Mouse (Mus musculus): ENCODE results near the gene Ice1. TPM values are rescaled to one million over a fixed set of nuclear protein-coding genes. Genes with fewer than 3 reads are reported as not detected.

Ice1 gene
- polyA plus RNA-seq, 1 experiment = 82.5 TPM

- H3K4me3 ChIP-seq (replicated peaks; ENCODE audit: insufficient read depth, low read depth, low read length) = no peak overlapping the region
- H3K27me3 ChIP-seq (ENCODE audit: control insufficient read depth, insufficient read depth, low read length) = no peaks in the 10 kb centered on the region
- DNase-seq = no peak
- WGBS = 96% methylated on average over 3 of the region's 3 CpGs
- TF ChIP-seq POLR2A (IDR thresholded peaks at IDR 0.05; ENCODE audit: borderline replicate concordance, insufficient read depth, low read length) = no peak
- no peak for TF ChIP-seq CTCF (IDR thresholded peaks at IDR 0.05; ENCODE audit: borderline replicate concordance, insufficient read depth, low read depth, low read length)
- no peaks in the 10 kb centered on the region for H3K4me1 ChIP-seq (ENCODE audit: control insufficient read depth, insufficient read depth, low read length)
- no peak overlapping the region for H3K27ac ChIP-seq (ENCODE audit: insufficient read depth, low read length)
Measured at GRCm38 (mm10) chr13:70596901-70597300, 40.5 kb downstream of the Ice1 start.

DNA sequence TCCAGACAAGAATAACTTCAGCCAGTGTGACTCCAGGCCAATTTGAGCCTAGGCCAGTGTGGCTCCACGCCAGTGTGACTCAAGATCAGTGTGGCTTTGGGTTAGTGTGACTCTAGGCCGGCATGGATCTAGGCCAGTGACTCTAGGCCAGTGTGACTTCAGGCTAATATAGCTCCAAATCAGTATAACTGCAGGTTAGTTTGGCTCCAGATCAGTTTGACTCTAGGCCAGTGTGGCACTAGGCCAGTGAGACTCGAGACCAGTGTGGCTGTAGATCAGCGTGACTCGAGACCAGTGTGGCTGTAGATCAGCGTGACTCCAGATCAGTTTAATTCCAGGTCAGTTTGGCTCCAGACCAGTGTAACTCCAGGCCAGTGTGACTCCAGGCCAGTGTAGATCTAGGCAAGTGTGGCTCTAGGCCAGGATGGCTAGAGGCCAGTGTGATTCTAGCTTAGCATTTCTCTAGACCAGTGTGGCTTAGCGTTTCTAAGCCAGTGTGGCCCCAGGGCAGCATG is 47.1 kb downstream of the Ice1 start:
- TF ChIP-seq CTCF (IDR thresholded peaks at IDR 0.05; ENCODE audit: borderline replicate concordance, insufficient read depth, low read depth, low read length) (no peak), POLR2A (IDR thresholded peaks at IDR 0.05; ENCODE audit: borderline replicate concordance, insufficient read depth, low read length) (no peak)
- no peak overlapping the region for H3K4me3 ChIP-seq (replicated peaks; ENCODE audit: insufficient read depth, low read depth, low read length)
- H3K4me1 ChIP-seq (ENCODE audit: control insufficient read depth, insufficient read depth, low read length) = 0 out of 2 replicates have a peak, but pooled peaks cover 4% of the 10 kb centered on the region
- H3K27me3 ChIP-seq (ENCODE audit: control insufficient read depth, insufficient read depth, low read length) = no peaks in the 10 kb centered on the region
- WGBS = 6% methylated on average over 7 of the region's 7 CpGs
- DNase-seq = peak; percentile 83 to 90
- no peak overlapping the region for H3K27ac ChIP-seq (ENCODE audit: insufficient read depth, low read length)

DNA sequence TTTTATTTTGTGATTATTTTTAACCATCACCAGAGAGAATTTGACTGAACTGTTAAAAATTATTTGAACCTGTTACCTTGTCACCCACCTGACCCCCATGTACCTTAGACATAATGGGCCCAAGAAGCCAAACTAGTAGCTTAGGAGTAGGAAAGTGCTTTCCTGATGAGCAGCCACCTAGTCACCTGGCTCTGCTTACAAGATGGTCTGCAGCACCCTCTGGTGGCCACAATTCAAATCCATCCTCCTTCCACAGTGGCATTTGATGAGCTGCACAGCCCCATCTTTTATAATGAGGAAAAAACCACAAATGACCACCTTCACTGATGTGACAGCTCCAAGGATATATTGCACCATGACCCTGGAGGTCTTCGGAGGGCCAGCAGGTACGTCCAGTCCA is 50.5 kb downstream of the Ice1 start:
- TF ChIP-seq CTCF (IDR thresholded peaks at IDR 0.05; ENCODE audit: borderline replicate concordance, insufficient read depth, low read depth, low read length) = peak; percentile 72
- no peak for TF ChIP-seq POLR2A (IDR thresholded peaks at IDR 0.05; ENCODE audit: borderline replicate concordance, insufficient read depth, low read length)
- H3K27ac ChIP-seq (ENCODE audit: insufficient read depth, low read length) = no peak overlapping the region
- H3K27me3 ChIP-seq (ENCODE audit: control insufficient read depth, insufficient read depth, low read length) = no peaks in the 10 kb centered on the region
- DNase-seq = peak; percentile 45 to 62
- H3K4me3 ChIP-seq (replicated peaks; ENCODE audit: insufficient read depth, low read depth, low read length) = no peak overlapping the region
- H3K4me1 ChIP-seq (ENCODE audit: control insufficient read depth, insufficient read depth, low read length) = 0 out of 2 replicates have a peak, but pooled peaks cover 4% of the 10 kb centered on the region
- WGBS = 84% methylated on average over 2 of the region's 2 CpGs

GRCm38 (mm10) chr13:70582517-70582916 is 54.9 kb downstream of the Ice1 start:
- WGBS = 37% methylated on average over 2 of the region's 2 CpGs
- DNase-seq = peak in 1 of 2 experiments; percentile 34

DNA sequence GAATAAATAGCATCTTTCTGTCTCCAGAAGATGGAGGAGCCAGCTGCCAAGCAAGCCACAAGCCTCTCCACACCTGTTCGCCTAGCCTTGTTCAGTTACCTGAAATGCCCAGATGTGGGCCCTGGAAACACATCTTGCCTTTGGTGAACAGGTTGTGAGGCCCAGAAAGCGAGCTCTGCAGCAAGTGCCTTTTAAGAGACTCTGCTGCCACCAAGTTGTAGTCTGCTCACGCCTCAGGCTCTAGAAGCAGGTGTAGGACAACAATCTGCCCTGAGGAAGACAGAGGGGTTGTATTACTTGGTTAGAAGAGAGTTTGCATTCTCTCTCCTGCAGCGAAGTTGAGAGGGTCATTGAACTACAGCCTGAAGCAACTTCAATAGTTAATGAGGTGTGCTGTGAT is 55.9 kb downstream of the Ice1 start:
- Histone ChIP-seq H3K4me1 (ENCODE audit: control insufficient read depth, insufficient read depth, low read length) (no peaks in the 10 kb centered on the region), H3K27me3 (ENCODE audit: control insufficient read depth, insufficient read depth, low read length) (no peaks in the 10 kb centered on the region), H3K27ac (ENCODE audit: insufficient read depth, low read length) (no peak overlapping the region), H3K4me3 (replicated peaks; ENCODE audit: insufficient read depth, low read depth, low read length) (no peak overlapping the region)
- no peak for DNase-seq
- 93% methylated on average over 4 of the region's 4 CpGs for WGBS
- TF ChIP-seq POLR2A (IDR thresholded peaks at IDR 0.05; ENCODE audit: borderline replicate concordance, insufficient read depth, low read length) (no peak), CTCF (IDR thresholded peaks at IDR 0.05; ENCODE audit: borderline replicate concordance, insufficient read depth, low read depth, low read length) (no peak)

More at GRCm38 (mm10) chr13:70582517-70582916, 54.9 kb downstream of the Ice1 start:
- H3K4me1 ChIP-seq (ENCODE audit: control insufficient read depth, insufficient read depth, low read length) = no peaks in the 10 kb centered on the region
- no peak overlapping the region for H3K4me3 ChIP-seq (replicated peaks; ENCODE audit: insufficient read depth, low read depth, low read length)
- H3K27ac ChIP-seq (ENCODE audit: insufficient read depth, low read length) = no peak overlapping the region
- TF ChIP-seq POLR2A (IDR thresholded peaks at IDR 0.05; ENCODE audit: borderline replicate concordance, insufficient read depth, low read length) (no peak), CTCF (IDR thresholded peaks at IDR 0.05; ENCODE audit: borderline replicate concordance, insufficient read depth, low read depth, low read length) (no peak)
- H3K27me3 ChIP-seq (ENCODE audit: control insufficient read depth, insufficient read depth, low read length) = no peaks in the 10 kb centered on the region

DNA sequence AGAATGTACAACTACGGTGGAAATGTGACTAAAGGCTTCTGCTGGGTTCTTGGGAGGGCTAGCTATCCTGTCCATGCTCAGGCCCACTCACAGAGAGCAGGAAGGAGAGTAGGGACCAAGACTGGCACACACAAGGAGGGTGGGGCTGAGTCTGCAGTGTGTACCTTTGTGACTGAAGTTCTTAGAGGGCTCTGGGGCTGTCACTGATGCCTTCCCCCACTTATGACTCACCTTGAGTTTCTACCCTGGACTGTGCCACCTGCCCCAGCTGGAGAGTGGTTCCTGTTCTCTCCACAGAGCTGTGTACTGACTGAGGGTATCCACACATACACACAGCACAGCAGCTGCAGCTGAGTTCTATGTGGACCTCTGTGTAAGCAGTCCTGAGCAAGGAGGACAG is 63.2 kb downstream of the Ice1 start:
- 98% methylated on average over 1 of the region's 1 CpGs for WGBS
- Histone ChIP-seq H3K4me1 (ENCODE audit: control insufficient read depth, insufficient read depth, low read length) (no peaks in the 10 kb centered on the region), H3K4me3 (replicated peaks; ENCODE audit: insufficient read depth, low read depth, low read length) (no peak overlapping the region), H3K27me3 (ENCODE audit: control insufficient read depth, insufficient read depth, low read length) (no peaks in the 10 kb centered on the region), H3K27ac (ENCODE audit: insufficient read depth, low read length) (no peak overlapping the region)
- no peak for DNase-seq
- TF ChIP-seq POLR2A (IDR thresholded peaks at IDR 0.05; ENCODE audit: borderline replicate concordance, insufficient read depth, low read length) = no peak
- no peak for TF ChIP-seq CTCF (IDR thresholded peaks at IDR 0.05; ENCODE audit: borderline replicate concordance, insufficient read depth, low read depth, low read length)

GRCm38 (mm10) chr13:70567889-70568288 is 69.5 kb downstream of the Ice1 start:
- 88% methylated on average over 2 of the region's 2 CpGs for WGBS
- H3K4me3 ChIP-seq (replicated peaks; ENCODE audit: insufficient read depth, low read depth, low read length) = no peak overlapping the region
- no peak for DNase-seq
- H3K27me3 ChIP-seq (ENCODE audit: control insufficient read depth, insufficient read depth, low read length) = no peaks in the 10 kb centered on the region
- TF ChIP-seq POLR2A (IDR thresholded peaks at IDR 0.05; ENCODE audit: borderline replicate concordance, insufficient read depth, low read length) (no peak), CTCF (IDR thresholded peaks at IDR 0.05; ENCODE audit: borderline replicate concordance, insufficient read depth, low read depth, low read length) (no peak)
- no peaks in the 10 kb centered on the region for H3K4me1 ChIP-seq (ENCODE audit: control insufficient read depth, insufficient read depth, low read length)
- H3K27ac ChIP-seq (ENCODE audit: insufficient read depth, low read length) = no peak overlapping the region

GRCm38 (mm10) chr13:70553456-70553855 is 84.0 kb downstream of the Ice1 start:
- no peak overlapping the region for H3K27ac ChIP-seq (ENCODE audit: insufficient read depth, low read length)
- no peaks in the 10 kb centered on the region for H3K4me1 ChIP-seq (ENCODE audit: control insufficient read depth, insufficient read depth, low read length)
- no peak overlapping the region for H3K4me3 ChIP-seq (replicated peaks; ENCODE audit: insufficient read depth, low read depth, low read length)
- 59% methylated on average over 5 of the region's 5 CpGs for WGBS
- no peak for DNase-seq
- TF ChIP-seq CTCF (IDR thresholded peaks at IDR 0.05; ENCODE audit: borderline replicate concordance, insufficient read depth, low read depth, low read length) (no peak), POLR2A (IDR thresholded peaks at IDR 0.05; ENCODE audit: borderline replicate concordance, insufficient read depth, low read length) (no peak)
- no peaks in the 10 kb centered on the region for H3K27me3 ChIP-seq (ENCODE audit: control insufficient read depth, insufficient read depth, low read length)

Data from cerebellum, adult 2 months (tissue).